Mouse (Mus musculus): ENCODE results near the gene Olfr1095.

Olfr1095 gene

GRCm38 (mm10) chr2:86851596-86851995 is at the start of gene Olfr1095:
Gene Olfr1095 (minus strand): TSS chr2:86851696.
- no peak for DNase-seq (ENCODE audit: low spot score)

GRCm38 (mm10) chr2:86892116-86892515 is 40.6 kb upstream of the Olfr1095 start, which contains the start of gene Olfr1097:
Gene Olfr1097 (minus strand): TSS chr2:86892216.
- no peak for DNase-seq (ENCODE audit: low spot score)

GRCm38 (mm10) chr2:86874702-86875101 is 23.2 kb upstream of the Olfr1095 start, which contains the start of gene Gm13723:
Gene Gm13723 (minus strand): TSS chr2:86874802.
- no peak for DNase-seq (ENCODE audit: low spot score)

- no peak for DNase-seq (ENCODE audit: low spot score)
Observed at GRCm38 (mm10) chr2:86824363-86824762, 27.1 kb downstream of the Olfr1095 start, which contains the start of gene Olfr1094. Gene Olfr1094 (plus strand): TSS chr2:86824663.

- no peak for DNase-seq (ENCODE audit: low spot score)
Observed at GRCm38 (mm10) chr2:86809918-86810317, 41.6 kb downstream of the Olfr1095 start, which contains the start of gene Olfr141. Gene Olfr141 (minus strand): TSS chr2:86810018.

Data from left cerebral cortex, adult 11 months (tissue).